Mouse (Mus musculus) E14TG2a.4 (cell line): Measurements from ENCODE around the gene Prkca.

ENCODE experiments used
- H3K27me3 ChIP-seq: 2 replicates; pipeline ENCODE4 v1.6.1; 2014; ENCODE audit warnings: low read length, control low read depth; ENCODE audit not compliant: insufficient read depth
- H3K36me3 ChIP-seq: 2 replicates; pipeline ENCODE4 v1.6.1; 2014; ENCODE audit warnings: low read length, control low read depth; ENCODE audit not compliant: insufficient read depth
- H3K4me1 ChIP-seq: replicated peaks from 2 replicates; pipeline ENCODE4 v1.6.1; 2014; ENCODE audit warnings: low read depth, low read length, control low read depth
- H3K4me3 ChIP-seq: replicated peaks from 2 replicates; pipeline ENCODE4 v1.5.1; 2014; ENCODE audit warnings: mild to moderate bottlenecking, low read length
- H3K9me3 ChIP-seq: 2 replicates; pipeline ENCODE4 v1.6.1; 2014; ENCODE audit warnings: low read length, control low read depth
- CTCF ChIP-seq: conservative IDR thresholded peaks from 2 replicates; pipeline ENCODE4 v1.5.1; 2014; ENCODE audit warnings: low read length
- NANOG ChIP-seq: IDR thresholded peaks from 2 replicates; pipeline ENCODE4 v1.6.1; 2014; ENCODE audit warnings: borderline replicate concordance, low read length, mixed read lengths
- POU5F1 ChIP-seq: IDR thresholded peaks from 2 replicates; pipeline ENCODE4 v1.6.1; 2014; ENCODE audit warnings: low read length, borderline replicate concordance

The Prkca gene

DNA sequence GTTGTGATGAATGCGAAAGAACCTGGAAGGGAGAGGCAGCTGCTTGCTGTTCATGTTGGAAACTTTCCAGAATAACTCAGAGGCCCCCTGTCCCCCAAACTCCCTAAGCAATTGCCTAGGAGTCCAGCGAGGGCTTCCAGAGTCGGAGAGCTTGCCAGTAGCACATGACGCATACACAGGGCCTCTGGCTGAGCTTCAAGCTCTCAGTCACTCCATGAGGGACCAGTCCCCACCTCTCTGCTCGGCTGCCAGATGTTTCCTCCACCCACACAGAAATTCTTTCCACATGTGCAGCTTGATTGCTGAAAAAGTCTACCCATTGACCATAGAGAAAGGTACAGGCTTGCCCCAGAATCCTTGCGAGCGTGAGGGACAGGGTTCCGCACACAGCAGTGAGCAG, 128.3 kb downstream of the Prkca start:
- Histone ChIP-seq H3K9me3 (no peaks in the 10 kb centered on the region), H3K36me3 (no peaks in the 10 kb centered on the region), H3K27me3 (no peaks in the 10 kb centered on the region), H3K4me3 (no peak overlapping the region), H3K4me1 (no peaks in the 10 kb centered on the region)
- TF ChIP-seq NANOG (no peak), POU5F1 (no peak), CTCF (no peak)

DNA sequence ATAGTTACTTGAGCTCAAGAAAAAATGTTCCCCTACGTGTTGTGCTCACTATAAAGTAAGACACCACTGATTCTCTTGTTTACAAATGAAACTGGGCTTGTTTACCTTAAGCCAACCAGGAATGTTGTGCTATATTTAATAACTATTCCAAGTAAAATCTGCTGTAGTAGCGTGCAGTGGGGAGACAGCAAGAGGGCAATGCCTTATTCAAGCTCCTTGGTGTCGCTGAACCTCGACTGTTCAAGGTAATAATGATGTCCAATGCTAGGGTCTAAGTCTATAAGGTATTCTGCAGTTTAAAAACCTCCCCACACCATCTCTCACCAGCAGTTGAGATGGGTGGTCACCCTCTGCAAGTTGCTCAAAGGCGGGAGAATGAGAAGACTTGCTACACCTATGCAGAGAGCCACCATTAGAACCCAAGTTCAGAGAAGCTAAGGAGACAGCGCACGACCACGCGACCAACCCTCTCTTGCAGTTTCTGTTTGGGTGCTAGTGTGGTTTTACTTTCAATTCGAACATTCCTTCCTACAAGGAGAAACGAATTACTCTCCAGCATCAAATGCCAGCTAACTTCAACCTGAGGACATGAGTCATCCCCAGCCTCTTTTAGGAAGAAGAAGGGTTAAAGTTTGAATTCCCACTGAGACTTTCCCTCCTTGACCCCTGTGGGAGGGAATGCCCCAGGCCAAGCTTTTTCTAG, 129.1 kb downstream of the Prkca start:
- Histone ChIP-seq H3K4me1 (no peaks in the 10 kb centered on the region), H3K36me3 (no peaks in the 10 kb centered on the region), H3K4me3 (no peak overlapping the region), H3K27me3 (no peaks in the 10 kb centered on the region), H3K9me3 (no peaks in the 10 kb centered on the region)
- no peak for TF ChIP-seq CTCF
- TF ChIP-seq POU5F1, result no peak
- TF ChIP-seq NANOG, result no peak

DNA sequence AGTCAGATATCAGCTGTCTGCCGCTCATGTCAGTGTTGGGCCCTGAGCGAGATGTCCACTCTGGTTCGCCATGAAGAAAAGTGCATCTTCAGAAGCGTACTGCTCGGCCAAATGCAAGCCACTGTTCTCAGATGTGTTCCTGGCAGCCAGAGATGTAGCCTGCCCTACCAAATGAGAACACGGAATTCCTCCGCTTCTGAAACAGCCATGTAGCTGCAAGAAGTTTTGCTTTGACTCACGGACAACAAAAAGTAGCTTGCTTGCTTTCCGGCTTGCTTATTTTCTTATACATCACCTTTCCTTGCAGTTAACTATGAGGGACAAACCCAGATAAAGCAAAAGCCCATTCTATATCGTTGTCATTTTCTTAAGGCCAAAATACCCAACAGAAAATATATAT, 129.9 kb downstream of the Prkca start:
- H3K4me1 ChIP-seq, result no peaks in the 10 kb centered on the region
- H3K4me3 ChIP-seq, result no peak overlapping the region
- no peaks in the 10 kb centered on the region for H3K36me3 ChIP-seq
- TF ChIP-seq POU5F1, result no peak
- TF ChIP-seq NANOG, result no peak
- TF ChIP-seq CTCF, result no peak
- no peaks in the 10 kb centered on the region for H3K9me3 ChIP-seq
- H3K27me3 ChIP-seq, result no peaks in the 10 kb centered on the region

DNA sequence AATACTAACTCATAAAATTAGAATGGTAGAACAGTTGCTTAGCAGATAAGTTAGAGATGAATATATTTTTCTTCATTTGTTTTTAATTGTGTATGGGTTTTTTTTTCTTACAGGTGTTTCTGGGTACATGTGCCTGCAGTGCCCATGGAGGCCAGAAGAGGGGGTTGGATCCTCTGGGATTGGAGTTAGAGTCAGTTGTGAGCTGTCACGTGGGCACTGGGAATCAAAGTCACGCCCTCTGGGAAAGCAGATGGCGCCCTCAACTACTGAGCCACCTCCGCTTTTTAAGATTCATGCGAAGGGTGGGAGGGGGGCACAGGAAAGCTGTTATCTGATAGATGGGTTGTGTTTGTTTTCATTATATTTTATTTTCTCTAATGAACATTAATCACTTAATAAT, 131.1 kb downstream of the Prkca start:
- no peaks in the 10 kb centered on the region for H3K36me3 ChIP-seq
- 0 out of 2 replicates have a peak, but pooled peaks cover 4% of the 10 kb centered on the region for H3K27me3 ChIP-seq
- TF ChIP-seq CTCF (peak; percentile 32), NANOG (no peak), POU5F1 (no peak)
- no peaks in the 10 kb centered on the region for H3K9me3 ChIP-seq
- H3K4me1 ChIP-seq, result no peaks in the 10 kb centered on the region
- no peak overlapping the region for H3K4me3 ChIP-seq

DNA sequence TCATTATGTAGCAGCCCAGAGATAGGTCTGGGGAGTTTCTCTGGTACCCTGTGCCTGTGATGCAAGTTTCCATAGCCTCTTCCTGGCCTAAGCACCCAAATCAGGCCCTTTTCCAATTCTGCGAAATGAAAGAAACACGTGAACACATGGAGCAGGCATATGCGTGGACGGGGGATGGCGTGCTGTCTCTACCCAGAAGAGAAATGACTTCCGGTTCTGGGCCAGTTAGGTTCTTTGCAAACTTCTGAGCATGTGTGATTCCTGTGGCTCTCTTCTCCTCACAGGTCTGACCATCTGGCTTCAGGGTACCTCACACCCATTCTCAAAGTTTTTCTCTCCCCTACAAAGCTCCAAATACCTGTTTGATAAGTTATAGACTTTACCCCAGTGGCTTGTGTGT, 131.7 kb downstream of the Prkca start:
- no peak for TF ChIP-seq CTCF
- no peak for TF ChIP-seq POU5F1
- no peak for TF ChIP-seq NANOG
- H3K36me3 ChIP-seq, result no peaks in the 10 kb centered on the region
- H3K4me1 ChIP-seq, result no peaks in the 10 kb centered on the region
- 0 out of 2 replicates have a peak, but pooled peaks cover 4% of the 10 kb centered on the region for H3K27me3 ChIP-seq
- no peaks in the 10 kb centered on the region for H3K9me3 ChIP-seq
- H3K4me3 ChIP-seq, result no peak overlapping the region

DNA sequence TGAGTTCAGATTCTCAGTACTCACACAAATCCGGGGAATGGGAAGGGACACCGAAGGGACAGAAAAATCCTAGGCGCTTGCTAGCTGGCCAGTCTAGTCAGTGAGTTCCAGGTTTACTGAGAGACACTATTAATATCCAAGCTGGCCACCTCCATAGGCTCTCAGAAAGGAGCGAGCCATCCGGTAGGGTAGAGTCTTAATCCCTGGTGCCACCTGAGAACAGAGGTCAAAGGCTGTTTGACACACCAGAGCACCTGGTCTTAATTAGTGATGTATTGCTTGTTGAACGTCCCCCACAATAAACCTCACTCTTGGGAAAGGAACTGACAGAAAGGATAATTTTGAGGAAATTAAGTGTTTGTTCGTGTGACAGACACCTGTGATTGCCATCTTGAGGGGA, 133.0 kb downstream of the Prkca start:
- 0 out of 2 replicates have a peak, but pooled peaks cover 4% of the 10 kb centered on the region for H3K27me3 ChIP-seq
- TF ChIP-seq CTCF (no peak), NANOG (no peak), POU5F1 (no peak)
- no peaks in the 10 kb centered on the region for H3K9me3 ChIP-seq
- H3K36me3 ChIP-seq, result no peaks in the 10 kb centered on the region
- H3K4me3 ChIP-seq, result no peak overlapping the region
- no peaks in the 10 kb centered on the region for H3K4me1 ChIP-seq

DNA sequence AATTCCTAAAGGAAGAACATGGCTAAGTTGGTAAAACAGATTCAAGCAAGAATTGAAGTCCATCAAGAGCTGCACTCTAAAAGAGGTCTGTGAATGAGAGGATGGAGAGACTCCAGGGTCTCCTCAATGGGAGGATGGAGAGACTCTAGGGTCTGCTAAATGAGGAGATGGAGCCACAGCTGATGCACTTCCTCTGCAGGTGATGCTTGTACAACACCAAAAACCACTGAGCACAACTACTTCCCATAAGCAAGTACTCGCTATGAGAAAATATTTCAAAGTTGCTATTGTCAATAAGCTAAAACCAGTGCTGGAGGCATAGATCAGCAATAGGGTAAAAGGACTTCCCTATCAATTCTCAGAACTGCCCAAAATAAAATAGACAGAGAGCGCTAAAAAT, 137.1 kb downstream of the Prkca start:
- no peak overlapping the region for H3K4me3 ChIP-seq
- H3K36me3 ChIP-seq, result no peaks in the 10 kb centered on the region
- H3K9me3 ChIP-seq, result no peaks in the 10 kb centered on the region
- 0 out of 2 replicates have a peak, but pooled peaks cover 4% of the 10 kb centered on the region for H3K27me3 ChIP-seq
- peaks cover 11% of the 10 kb centered on the region for H3K4me1 ChIP-seq
- no peak for TF ChIP-seq CTCF
- TF ChIP-seq NANOG, result no peak
- no peak for TF ChIP-seq POU5F1

DNA sequence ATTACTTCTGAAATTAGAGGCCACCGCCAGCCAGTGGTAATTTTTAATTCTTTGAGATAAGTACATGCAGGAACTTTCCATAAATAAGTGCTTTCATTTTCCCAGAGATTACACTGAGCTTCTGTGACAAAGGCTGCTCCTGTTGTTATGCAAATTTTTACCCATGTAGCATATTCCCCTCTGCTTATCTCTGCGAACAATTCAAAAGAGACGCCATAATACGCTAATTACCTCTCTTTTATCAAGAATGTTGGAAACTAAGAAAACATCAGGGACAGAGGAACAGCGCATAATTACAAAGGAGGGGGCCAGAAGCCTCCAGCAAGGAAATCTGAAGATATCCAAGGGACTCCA, 138.9 kb downstream of the Prkca start:
- H3K9me3 ChIP-seq, result no peaks in the 10 kb centered on the region
- H3K4me1 ChIP-seq, result peaks cover 11% of the 10 kb centered on the region
- no peaks in the 10 kb centered on the region for H3K36me3 ChIP-seq
- 0 out of 2 replicates have a peak, but pooled peaks cover 4% of the 10 kb centered on the region for H3K27me3 ChIP-seq
- no peak overlapping the region for H3K4me3 ChIP-seq
- TF ChIP-seq CTCF (no peak), POU5F1 (no peak), NANOG (no peak)

DNA sequence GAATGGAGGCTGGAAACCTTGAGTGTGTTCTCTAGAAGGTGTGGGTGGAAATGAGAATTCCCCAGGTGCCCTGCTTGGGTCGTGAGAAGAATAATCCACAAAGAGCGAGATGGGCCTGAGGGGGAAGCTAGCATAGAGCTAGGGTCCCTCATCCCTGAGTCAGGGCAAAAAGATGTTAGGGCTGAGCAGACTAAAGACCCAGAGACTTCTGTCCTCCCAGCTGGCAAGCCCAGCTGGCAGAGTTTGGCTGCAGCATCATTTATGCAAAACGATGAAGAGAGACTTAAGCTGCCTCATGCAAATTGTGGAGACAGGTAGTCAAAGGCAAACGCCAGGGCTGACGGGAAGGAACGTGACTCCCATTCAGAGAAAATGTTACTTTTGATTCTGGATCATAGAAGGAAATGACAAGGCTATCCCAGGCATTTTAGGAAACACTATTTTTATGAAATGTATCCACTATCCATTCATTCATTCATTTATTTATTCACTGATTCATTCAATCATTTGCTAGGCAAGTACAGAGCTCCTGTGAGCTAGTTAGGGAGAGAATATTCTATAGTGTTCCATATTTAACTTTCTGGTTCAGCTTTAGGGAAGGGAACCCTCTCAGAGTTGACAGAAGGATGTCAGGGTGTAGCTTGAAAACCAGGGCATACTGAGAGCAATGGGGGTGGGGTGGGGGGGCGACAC, 139.4 kb downstream of the Prkca start:
- H3K4me1 ChIP-seq, result peaks cover 11% of the 10 kb centered on the region
- no peak overlapping the region for H3K4me3 ChIP-seq
- no peaks in the 10 kb centered on the region for H3K9me3 ChIP-seq
- 0 out of 2 replicates have a peak, but pooled peaks cover 4% of the 10 kb centered on the region for H3K27me3 ChIP-seq
- no peaks in the 10 kb centered on the region for H3K36me3 ChIP-seq
- no peak for TF ChIP-seq CTCF
- TF ChIP-seq POU5F1, result no peak
- no peak for TF ChIP-seq NANOG
